Mouse (Mus musculus): ENCODE data around the gene Ppfia4.

GRCm38 (mm10) chr1:134360656-134361055 lies 27.9 kb upstream of the Ppfia4 start:
- no peak for TF ChIP-seq CTCF (IDR thresholded peaks at IDR 0.05; ENCODE audit: extremely low read depth, insufficient read length, insufficient replicate concordance, low read depth, low read length)
- TF ChIP-seq POLR2A (IDR thresholded peaks at IDR 0.05; ENCODE audit: low read depth, low read length), result no peak

Data from small intestine, adult 2 months (tissue).